Mouse (Mus musculus): ENCODE data around the gene Cbx7.

The Cbx7 gene

DNA sequence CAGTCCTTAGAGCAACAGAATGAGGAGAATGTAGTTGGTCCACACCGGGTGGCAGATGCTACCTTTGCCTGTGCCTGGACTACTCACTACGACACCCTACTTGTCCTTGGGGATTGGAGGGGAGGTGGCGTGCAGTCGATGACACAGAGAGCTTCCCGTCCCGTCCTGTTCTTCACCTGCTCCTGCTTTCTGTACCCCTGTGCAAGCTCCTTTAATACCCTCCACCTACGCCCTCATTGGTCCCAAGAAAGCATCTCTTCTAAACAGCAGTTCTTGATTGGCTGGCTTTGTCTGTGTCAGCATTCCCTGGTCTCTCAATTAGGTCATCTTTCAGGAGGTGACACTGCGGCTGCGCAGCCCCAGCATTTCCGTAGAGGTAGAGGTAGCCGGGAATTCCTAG lies at the start of gene Cbx7:
Cbx7 (minus strand) TSS at position 180 of the 400 bp plus-strand sequence.
- DNase-seq (ENCODE audit: low spot score in 2 of 2), result no peak

DNA sequence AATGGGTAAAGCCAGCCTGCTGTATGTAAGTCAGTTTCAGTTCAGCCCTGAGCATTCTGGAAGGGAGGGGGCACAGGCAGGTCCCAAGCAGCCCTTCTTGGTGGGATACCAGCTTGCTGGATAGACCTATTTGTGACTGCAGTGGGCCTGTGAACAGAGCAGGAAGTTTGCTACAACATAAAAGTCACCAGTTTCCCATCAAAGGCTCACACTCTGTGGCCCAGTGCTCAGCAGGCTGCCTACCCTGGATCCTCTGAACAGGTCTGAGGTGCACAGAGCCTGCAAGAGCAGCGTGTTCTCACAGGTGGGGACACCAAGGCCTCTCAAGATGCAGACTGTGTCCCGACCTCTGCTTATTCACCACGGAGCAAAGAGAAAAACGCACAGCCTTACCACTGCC lies 49.6 kb upstream of the Cbx7 start:
- no peak for DNase-seq (ENCODE audit: low spot score in 2 of 2)

DNA sequence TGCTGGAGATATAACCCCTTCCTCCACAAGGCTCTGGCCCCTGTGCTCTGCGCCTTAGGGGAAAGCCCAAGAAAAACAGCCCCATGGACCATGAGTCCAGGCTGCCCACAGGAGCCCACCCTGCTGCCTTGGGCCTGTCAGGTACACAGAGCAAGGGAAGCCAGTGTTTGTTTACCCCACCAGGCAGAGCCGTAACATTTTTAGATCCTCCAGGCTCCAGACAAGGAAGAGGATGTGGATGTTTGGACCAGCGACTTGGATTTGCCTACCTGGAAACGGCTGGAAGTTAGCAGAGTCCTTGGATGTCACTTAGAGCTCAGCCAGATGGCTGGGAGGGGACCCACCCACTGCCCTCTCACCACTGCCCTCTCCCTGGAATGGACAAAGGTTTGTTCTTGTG lies 48.7 kb upstream of the Cbx7 start:
- DNase-seq (ENCODE audit: low spot score in 2 of 2), result no peak

DNA sequence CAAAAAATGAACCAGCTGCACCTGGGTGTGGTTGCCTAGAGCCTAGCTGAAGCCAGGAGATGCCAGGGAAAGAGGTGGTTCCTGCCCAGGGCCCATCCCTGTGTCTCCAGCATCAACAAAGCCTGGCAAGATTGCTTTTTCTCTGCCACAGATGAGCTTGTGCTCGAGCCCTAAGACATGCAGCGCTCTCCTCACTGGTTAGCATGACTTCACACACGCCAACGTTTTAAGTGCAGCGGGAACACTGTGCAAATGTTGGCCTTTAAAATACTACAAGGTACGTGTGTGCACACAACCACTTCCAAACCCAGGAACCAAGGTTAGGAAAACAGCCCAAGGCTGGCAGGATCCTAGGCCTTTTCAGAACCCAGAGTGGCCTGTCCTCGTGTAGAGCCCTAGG lies 48.3 kb upstream of the Cbx7 start:
- DNase-seq (ENCODE audit: low spot score in 2 of 2), result no peak

DNA sequence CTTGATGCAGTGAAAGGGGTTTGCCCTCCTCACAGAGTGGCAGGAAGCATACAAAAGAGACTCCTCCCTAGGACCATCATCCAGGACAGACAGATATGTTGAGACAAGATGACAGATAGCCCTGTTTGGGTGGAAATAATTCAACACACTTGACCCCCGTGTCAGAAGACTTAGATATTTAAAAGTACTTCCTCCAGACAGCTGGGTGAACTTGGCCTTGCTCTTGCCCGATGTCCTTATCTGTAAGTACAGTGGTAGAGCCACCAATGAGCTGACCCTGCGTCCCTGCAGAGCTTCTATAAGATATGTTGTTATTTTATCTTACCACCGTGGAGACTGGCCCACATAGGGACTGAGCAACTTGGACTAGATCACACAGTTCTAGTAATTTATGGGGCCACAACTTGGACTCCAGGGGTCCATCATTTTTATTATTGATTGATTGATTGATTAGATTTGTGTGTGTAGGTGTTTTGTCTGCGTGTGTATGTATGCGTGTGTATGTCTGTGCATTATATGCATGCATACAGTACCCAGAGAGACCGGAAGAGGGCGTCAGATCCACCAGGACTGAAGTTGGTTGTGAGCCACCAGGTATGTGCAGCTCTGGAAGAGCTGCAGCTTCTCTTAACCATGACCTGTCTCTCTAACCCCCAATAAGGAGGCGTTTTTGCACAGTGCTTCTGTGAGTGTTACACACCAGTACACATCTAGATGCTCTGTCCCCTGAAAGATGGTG lies 45.8 kb upstream of the Cbx7 start:
- no peak for DNase-seq (ENCODE audit: low spot score in 2 of 2)

DNA sequence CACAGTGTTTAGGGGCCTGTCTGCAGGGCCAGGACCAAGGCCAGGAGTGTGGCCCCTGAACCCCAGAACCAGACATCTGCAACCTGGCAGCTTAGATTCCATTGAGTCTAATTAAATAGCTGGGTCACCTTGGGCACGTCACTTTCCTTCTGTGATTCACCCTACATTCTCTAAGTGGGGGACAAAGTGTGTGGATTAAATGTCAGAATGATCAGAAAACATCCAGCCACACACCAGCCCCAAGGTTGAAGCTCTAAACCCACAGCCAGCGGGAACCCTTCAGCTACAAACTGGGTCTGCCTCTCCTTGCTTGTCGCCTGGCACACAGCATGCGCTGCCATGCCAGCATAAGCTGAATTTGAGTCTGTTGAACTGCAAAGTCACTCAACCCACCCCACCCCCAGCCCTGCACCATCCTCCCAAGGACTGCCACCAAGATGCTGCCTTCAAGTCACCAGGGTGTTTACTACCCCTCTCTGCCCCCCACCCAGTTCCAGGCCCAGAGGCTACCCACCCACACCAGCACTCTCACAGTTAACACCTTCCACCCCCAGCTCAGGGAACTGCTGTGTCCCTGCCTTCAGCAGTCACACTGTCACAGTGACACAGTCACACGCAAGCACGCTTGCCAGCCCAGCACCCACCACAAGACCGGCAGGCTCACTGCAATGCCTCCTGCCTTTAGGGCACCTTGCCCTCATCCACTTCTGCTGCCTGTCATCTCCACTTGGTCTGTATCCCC lies 44.5 kb upstream of the Cbx7 start:
- DNase-seq (ENCODE audit: low spot score in 2 of 2), result peak; percentile 64 to 80

DNA sequence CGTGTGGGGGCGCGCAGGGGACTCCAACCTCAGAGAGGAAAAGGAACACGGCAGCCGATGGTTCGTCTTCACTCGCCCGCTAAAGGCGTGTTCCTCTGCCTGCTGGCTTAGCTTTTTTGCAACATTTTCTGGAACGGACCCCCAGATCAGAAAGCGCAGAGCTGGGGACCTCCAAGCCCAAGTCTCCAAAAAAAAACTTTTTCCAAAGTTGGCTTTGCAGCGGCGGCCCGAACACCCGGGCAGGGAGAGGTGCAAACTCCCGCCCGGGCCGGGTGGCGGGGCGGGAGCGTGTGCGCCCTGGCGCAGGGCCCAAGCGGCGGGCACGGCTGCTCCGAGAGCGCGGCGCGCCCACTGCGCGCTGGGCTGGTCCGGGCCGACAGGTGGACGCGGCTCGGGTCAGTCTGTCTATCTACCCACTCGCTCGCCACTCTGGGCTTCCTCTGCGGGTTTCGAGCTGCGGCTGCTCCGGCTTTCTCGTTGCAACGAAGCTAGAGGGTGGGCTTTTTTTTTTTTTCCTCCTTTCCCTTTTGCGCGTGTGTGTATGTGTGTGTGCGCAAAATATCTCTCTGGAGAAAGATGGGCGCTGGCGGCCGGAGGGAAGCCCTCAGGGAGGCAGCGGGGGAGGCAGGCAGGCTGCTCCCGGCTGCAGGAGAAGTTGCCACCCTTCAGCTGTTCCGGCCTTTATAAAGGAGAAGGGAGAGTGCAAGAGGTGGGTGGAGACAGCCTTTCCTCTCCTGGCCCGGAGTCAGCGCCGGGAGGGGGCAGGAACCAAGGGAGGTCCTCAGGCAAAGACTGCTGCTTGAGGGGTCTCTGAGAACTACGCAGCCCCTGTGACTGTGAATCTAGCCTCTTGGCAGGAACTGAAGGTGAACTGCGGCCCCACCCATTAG lies 43.6 kb upstream of the Cbx7 start, which contains the start of gene Pdgfb:
Pdgfb (minus strand) TSS at position 657 of the 890 bp plus-strand sequence.
- DNase-seq (ENCODE audit: low spot score in 2 of 2), result peak; percentile 75

DNA sequence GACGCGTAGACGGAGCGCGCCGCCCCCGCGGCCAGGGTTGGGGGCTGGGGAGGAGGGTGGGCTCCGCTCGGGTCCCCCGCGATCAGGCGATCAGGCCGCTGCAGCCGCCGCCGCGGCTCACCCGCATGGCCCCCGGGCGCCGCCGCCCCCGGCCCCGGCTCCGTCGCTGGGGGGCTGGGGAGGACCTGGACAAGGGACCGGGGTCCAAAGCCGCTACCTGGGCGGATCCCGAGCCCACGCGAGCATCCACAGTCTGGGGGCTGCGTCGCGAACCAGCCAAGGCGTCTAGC lies 43.1 kb upstream of the Cbx7 start:
- no peak for DNase-seq (ENCODE audit: low spot score in 2 of 2)

DNA sequence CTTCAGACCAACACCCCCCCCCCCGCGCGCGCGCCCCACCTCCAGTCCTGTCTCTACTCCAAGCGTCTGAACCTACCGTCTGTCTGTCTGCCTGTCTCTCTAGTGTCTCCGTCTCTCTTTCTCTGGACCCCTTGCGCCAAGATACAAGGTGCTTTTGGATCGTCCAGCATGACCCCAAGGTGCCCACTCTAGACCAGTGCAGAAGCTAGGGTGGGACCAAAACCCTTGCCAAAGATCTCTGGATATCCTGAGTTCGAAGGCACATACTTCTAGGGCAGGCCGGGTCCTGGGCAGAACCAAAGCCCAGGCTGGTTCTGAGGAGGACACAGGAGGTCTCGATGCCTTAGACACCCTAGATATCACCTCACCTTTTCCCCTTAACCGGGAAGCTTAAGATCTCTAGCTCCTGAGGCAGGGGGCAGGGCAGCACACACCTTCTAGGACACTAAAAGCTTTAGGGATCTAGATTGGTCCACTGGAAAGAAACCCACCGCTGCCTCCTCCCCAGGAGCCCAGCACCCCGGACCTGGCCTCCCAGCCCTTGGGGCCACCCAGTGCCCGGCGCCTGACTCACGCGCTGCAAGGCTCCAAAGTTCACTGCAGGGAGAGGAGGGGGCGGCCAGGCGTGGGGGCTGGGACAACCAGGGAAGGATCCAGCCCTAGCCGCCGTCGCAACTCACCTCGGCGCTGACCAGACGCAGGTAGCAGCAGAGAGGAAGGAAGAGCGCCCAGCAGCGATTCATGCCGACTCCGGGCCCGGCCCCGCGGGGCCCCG lies 42.5 kb upstream of the Cbx7 start:
- no peak for DNase-seq (ENCODE audit: low spot score in 2 of 2)

DNA sequence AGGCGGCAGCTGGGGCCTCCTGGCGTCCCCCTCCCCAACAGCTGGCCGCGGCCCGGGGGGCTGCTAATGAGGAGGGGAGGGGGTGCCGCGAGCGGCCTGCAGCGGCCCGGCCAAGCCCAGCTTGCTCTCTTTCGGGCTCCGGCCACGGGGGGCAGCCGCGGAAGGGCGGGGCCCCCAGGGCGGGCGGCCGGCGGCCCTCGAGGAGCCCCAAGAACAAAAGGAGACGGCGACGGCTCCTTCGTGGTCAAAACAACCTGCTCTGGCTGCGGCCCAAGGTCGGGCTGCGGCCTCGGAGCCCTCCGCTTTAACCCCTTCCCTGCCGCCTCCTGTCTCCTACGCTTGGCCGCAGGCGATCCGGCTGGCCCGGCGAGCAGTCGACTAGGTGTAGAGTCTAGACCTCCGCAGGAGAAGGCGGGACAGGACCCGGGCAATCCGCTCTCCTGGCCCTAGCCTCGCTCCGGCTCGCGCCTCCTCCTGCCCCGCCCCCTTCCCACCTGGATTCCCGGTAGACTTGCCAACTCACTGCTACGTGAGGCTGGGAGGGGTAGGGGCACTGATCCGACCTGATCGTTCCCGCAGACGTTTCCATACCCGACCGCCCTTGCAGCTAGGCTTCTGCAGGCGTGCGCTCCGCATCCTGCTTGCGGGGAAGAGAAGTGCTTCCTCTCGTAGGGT lies 41.7 kb upstream of the Cbx7 start:
- peak; percentile 84 to 86 for DNase-seq (ENCODE audit: low spot score in 2 of 2)

DNA sequence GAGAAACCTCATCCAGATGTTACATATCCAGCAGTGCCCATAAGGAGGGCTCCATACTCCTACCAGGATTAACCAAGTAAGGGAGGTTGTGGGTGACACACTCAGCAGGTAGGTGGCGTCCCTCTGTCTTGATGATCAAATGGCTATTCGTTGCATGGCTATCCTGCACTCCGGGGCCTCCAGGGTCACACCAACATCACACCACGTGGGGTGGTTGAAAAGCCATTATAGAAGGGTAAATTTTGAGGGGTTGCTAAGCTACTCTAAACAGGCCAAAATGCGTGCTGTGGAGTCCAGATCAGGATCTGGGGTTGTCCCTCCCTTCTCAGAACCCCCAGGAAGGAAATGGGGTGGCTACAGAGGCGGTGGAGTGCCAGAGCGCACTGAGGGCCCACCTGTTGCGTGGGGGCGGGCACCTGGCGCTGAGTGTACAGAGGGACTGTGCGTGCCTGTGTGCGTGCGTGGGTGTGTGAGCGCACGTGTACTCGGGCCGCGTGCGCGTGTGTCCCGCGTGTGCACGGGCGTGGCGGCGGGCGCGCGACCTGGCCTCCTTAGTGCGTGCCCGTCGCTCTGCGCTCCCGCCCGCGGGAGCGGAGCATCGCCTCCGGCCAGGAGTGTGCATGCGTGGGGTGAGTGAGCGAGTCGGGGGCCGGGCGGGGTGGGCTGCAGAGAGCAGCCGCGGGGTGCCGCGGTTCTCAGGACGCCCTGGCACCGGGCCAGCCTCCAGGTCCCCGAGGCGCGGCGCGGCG lies 41.0 kb upstream of the Cbx7 start:
- peak; percentile 93 to 94 for DNase-seq (ENCODE audit: low spot score in 2 of 2)

DNA sequence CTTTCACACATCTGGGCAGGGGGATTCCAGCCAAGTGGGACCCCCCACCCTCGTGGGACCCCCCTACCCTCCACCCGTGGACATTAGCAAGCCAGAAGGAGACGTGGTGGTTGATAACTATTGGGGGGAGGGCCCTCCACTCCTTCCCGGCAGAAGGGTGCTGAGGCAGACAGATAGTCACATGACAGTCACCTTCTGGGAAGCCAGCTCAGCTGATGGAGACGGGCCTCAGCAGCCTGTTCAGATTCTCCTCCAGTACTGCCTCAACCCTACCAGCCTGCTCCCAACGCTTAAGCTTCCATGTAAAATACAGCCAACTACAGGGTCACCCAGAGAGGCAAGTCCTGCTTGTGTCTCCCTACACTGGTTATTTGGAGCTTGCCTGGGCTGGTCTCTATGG lies 40.3 kb upstream of the Cbx7 start:
- peak; percentile 60 to 71 for DNase-seq (ENCODE audit: low spot score in 2 of 2)

DNA sequence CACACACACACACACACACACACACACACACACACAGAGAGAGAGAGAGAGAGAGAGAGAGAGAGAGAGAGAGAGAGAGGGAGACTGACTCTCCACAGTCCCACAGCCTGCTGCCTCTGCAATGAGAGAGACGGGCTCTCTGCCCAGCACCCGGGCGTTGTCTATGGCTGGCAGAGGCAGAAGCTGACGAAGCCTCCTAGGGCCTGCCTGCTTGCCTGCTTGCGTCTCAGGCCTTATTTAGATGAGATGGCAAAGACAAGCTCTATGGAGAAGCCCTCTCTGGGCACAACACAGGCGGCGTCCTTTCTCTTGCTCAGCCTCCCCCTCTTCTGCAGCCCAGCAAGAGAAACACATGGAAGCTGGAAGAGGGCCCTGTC lies 39.3 kb upstream of the Cbx7 start:
- peak; percentile 85 to 90 for DNase-seq (ENCODE audit: low spot score in 2 of 2)

DNA sequence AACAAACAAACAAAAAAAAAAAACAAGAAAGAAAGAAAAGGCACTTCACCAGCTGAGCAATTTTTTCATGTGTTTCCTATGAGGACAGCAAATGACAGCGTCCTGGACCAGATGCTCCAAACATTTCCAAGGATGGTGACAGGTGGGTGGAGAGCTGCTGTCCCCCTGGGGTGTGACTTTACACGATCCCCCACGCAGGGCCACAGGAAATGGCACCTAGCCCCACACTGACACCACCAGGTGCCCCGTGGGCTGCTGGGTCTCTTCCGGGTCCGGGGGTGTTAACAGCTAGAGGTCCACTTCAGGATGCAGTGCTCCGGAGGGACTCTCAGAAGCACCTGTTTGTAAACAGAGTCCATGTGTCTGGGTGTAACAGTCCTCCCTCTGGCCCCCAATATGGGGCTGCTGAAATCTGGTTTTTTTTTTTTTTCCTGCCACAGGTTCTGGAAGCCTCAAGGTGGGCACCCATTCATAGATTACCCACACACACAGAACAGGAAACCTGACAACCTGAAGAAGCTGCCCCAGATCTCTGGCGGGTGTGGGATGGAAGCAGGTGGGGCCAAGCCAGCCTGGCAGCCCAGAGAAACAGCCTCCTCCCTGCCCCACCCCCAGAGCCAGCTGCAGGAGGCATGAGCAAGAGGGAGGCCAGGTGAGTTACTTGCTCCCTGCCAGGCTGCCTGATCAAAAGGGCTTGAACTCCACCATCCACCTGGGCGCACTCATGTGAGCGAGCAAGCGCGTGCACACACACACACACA lies 38.7 kb upstream of the Cbx7 start:
- no peak for DNase-seq (ENCODE audit: low spot score in 2 of 2)

DNA sequence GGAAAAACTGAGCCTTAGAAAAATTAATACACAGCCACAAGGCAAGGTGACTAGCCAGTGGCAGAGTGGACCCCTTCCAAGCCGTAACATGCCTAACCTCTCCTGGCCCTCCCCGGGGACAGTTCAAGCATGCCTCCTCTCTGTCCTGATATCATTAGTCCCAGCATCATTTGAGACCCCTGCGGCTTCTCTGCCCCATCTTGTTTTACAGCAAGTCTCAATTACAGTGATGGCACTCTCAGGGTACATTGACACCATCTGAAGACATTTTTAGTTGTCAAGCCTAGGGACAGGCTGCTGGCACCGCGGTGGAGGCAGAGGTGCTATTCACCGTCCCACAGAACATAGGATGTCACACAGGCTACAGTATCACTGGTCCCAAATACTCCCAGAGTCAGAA lies 37.5 kb upstream of the Cbx7 start:
- no peak for DNase-seq (ENCODE audit: low spot score in 2 of 2)

DNA sequence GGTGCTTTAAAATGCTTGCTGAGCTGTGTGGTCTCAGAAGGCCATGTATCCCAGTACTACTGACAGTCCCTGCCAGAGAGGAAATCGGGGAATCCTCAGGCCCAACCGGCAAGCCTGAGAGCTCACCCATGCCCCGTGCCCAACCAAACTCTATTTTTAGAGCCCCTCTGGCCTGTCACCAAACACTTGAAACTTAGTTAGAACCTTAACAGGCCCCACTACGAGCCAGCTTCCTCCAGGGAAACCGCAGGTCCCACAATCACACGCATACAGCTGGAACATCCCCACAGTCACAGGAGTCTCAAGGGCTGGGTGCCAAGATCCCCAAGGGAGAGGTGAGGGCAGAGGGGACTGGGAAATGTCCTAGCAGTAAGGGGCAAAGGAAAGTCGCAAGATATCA lies 35.2 kb upstream of the Cbx7 start:
- DNase-seq (ENCODE audit: low spot score in 2 of 2), result no peak

DNA sequence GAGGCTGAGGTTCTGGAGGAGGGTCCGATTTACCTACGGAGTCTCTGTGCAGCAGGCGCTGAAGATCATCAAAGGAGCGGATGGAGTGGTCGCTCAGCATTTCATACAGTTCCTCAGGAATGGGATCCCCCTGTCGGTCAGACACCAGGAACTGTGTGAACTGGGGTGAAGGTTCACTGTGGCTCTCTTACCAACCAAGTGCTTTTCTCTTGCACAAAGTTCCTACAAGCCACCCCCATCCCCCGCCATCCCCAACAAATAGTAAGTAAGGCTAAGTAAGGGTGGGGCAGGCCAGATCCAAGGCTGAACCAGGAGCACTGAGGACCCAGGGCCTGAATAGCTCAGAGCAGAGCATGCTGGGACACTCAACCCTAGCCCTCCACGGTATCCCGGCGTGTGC lies 34.5 kb upstream of the Cbx7 start:
- no peak for DNase-seq (ENCODE audit: low spot score in 2 of 2)

DNA sequence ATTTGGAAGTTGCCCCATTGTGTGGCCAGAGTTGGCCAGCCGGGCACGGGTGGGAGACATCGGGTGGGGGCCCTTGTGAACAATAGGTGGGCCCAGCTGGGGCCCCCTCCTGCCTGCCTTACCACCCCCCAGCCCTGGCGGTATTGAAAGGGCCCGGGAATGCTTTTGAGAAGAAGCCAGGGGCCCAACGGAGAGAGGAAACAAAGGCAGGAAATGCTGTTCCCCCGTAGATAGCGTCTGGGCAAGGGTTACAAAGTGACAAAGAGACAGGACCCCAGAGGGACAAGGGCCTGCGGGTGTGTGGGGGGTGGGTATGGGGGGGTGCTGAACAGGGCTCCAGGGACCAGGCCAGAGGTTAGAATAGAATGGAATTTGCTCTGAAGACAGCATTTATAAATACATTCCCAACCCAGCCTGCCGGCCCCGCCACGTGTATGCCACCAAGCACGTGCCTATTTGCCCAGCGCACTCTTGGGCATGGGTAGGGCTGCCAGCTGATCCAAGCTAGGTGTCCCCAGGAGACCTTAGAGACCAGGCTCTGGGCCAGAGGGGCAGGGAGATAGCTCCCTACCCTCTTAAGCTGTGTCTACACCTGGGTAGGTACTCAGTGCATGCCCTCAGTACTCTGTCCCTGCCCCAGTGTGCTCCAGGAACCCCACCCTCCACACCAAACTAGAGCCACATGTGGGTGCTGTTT lies 33.9 kb upstream of the Cbx7 start:
- no peak for DNase-seq (ENCODE audit: low spot score in 2 of 2)

DNA sequence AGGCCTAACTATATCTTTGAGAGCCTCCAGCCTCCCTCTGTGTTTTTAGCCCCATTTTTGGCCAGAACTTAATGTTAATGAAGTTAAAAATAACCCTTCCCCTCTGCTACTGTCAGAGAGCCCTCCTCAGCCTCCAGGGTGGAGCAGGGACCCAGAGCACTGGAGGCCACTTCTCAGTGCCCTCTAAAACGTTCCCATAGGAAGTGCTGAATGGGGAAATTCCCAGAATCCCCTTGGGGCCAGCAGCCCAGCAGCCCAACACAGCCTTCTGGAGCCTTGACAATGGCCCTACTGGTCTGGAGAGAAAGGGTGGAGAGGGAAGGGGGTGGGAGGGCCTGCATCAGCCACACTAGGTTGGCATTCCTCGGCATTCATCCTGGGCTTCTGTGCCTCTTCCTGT lies 32.7 kb upstream of the Cbx7 start:
- DNase-seq (ENCODE audit: low spot score in 2 of 2), result no peak
